ENCODE assay signal across 29 mouse cellular contexts in genomic region chr7:73434336-73434677, GRCm38 (mm10). TPM values are rescaled to one million over a fixed set of nuclear protein-coding genes. Genes with fewer than 3 reads are reported as not detected.
A peak's percentile ranks its signal among the peaks of the same experiment; 100 is the strongest.
DNase-seq lines count a peak whose midpoint lies in the region; ATAC-seq and TF ChIP-seq lines count a peak whose summit lies in the region.
"Had no signal": no experiment of that assay in that cellular context is flagged by ENCODE, and none has a peak within 500 bp of the region (broad histone marks: within the 10 kb centered on the region; RNA-seq: fewer than 3 reads in every experiment).

No protein-coding gene starts in this region.

- DNase-seq in heart, adult 11 months: peak; percentile 80
- DNase-seq in midbrain, embryonic 10.5 days (ENCODE audit: low spot score): no peak
- DNase-seq in forebrain, embryonic 14.5 days (ENCODE audit: low spot score): no peak
- DNase-seq in left cerebral cortex, adult 8-10 months (ENCODE audit: low spot score in 2 of 2): no peak
- DNase-seq: adrenal gland, adult 2 months; cerebellum, adult 18-20 months; cerebellum, postnatal 14 days; gastrocnemius, postnatal 14 days; heart, adult 2 months; kidney, adult 2 months; liver; lung, postnatal 36 days; right cerebral cortex, postnatal 14 days; thymus, adult 2 months; thymus, postnatal 4 days had no signal

- H3ac ChIP-seq in myocyte (ENCODE audit: control insufficient read depth, insufficient read length): no peak overlapping the region

- 91% methylated on average over 2 of the region's 2 CpGs for WGBS in heart, embryonic 11.5 days (ENCODE audit: insufficient replicate concordance)
- WGBS in midbrain, embryonic 15.5 days: 90% methylated on average over 2 of the region's 2 CpGs
- 97% methylated on average over 2 of the region's 2 CpGs for WGBS in midbrain, embryonic 10.5 days
- 92% methylated on average over 2 of the region's 2 CpGs for WGBS in forebrain, embryonic 14.5 days

- no peak for ATAC-seq in heart, embryonic 11.5 days (replicated peaks; ENCODE audit: insufficient number of reproducible peaks, low FRiP score, low TSS enrichment)
- peak; percentile 67; the same call in 1 of the 2 replicates for ATAC-seq in midbrain, embryonic 15.5 days (replicated peaks)
- peak; percentile 36; the same call in 1 of the 2 replicates for ATAC-seq in forebrain, embryonic 14.5 days
- no peak for ATAC-seq in frontal cortex, adult (ENCODE audit: low TSS enrichment)
- ATAC-seq: inflammation-experienced regulatory T-cells, adult 6 months had no signal

- 0 out of 2 replicates have a peak, but pooled peaks cover 5% of the 10 kb centered on the region for H3K4me1 ChIP-seq in heart, embryonic 11.5 days (ENCODE audit: control insufficient read depth, insufficient read depth, low read length)
- 0 out of 2 replicates have a peak, but pooled peaks cover 7% of the 10 kb centered on the region for H3K4me1 ChIP-seq in midbrain, embryonic 15.5 days
- H3K4me1 ChIP-seq in midbrain, embryonic 10.5 days: no peaks in the 10 kb centered on the region
- no peaks in the 10 kb centered on the region for H3K4me1 ChIP-seq in forebrain, embryonic 14.5 days (ENCODE audit: control insufficient read depth, insufficient read depth, low read length)
- H3K4me1 ChIP-seq: embryonic facial prominence, embryonic 12.5 days; limb, embryonic 10.5 days; liver, embryonic 15.5 days; lung, embryonic 15.5 days had no signal

- no peak overlapping the region for H3K9ac ChIP-seq in heart, embryonic 11.5 days (ENCODE audit: low read depth, low read length)
- H3K9ac ChIP-seq in midbrain, embryonic 15.5 days: no peak overlapping the region
- H3K9ac ChIP-seq in forebrain, embryonic 14.5 days (ENCODE audit: low read length): no peak overlapping the region
- H3K9ac ChIP-seq: embryonic facial prominence, embryonic 12.5 days; liver, embryonic 15.5 days; lung, embryonic 15.5 days had no signal

- no peaks in the 10 kb centered on the region for H3K9me3 ChIP-seq in heart, embryonic 11.5 days (replicated peaks; ENCODE audit: control insufficient read depth, low read length)
- no peaks in the 10 kb centered on the region for H3K9me3 ChIP-seq in midbrain, embryonic 15.5 days
- no peaks in the 10 kb centered on the region for H3K9me3 ChIP-seq in midbrain, embryonic 10.5 days (replicated peaks)
- H3K9me3 ChIP-seq in forebrain, embryonic 14.5 days (replicated peaks; ENCODE audit: control insufficient read depth, low read length): no peaks in the 10 kb centered on the region
- H3K9me3 ChIP-seq: embryonic facial prominence, embryonic 12.5 days; limb, embryonic 10.5 days; liver, embryonic 15.5 days; lung, embryonic 15.5 days had no signal

- peaks cover 52% of the 10 kb centered on the region for H3K36me3 ChIP-seq in heart, embryonic 11.5 days (ENCODE audit: control insufficient read depth, insufficient read depth, low read length)
- peaks cover 32% of the 10 kb centered on the region for H3K36me3 ChIP-seq in midbrain, embryonic 15.5 days (replicated peaks)
- peaks cover 88% of the 10 kb centered on the region for H3K36me3 ChIP-seq in midbrain, embryonic 10.5 days
- H3K36me3 ChIP-seq in forebrain, embryonic 14.5 days (ENCODE audit: control insufficient read depth, insufficient read depth, low read length): peaks cover 80% of the 10 kb centered on the region
- peaks cover 71% of the 10 kb centered on the region for H3K36me3 ChIP-seq in myocyte (ENCODE audit: control insufficient read depth, insufficient read depth)

- H3K4me2 ChIP-seq in heart, embryonic 11.5 days: no peak overlapping the region
- H3K4me2 ChIP-seq in midbrain, embryonic 15.5 days: no peak overlapping the region
- H3K4me2 ChIP-seq in forebrain, embryonic 14.5 days (ENCODE audit: low read length): no peak overlapping the region
- no peak overlapping the region for H3K4me2 ChIP-seq in myocyte (ENCODE audit: low read depth)
- H3K4me2 ChIP-seq: embryonic facial prominence, embryonic 12.5 days; liver, embryonic 15.5 days; lung, embryonic 15.5 days; midbrain, embryonic 11.5 days had no signal

- no peaks in the 10 kb centered on the region for H3K27me3 ChIP-seq in heart, embryonic 11.5 days (ENCODE audit: control insufficient read depth, insufficient read depth, low read length)
- H3K27me3 ChIP-seq in midbrain, embryonic 15.5 days (replicated peaks): no peaks in the 10 kb centered on the region
- no peaks in the 10 kb centered on the region for H3K27me3 ChIP-seq in midbrain, embryonic 10.5 days (ENCODE audit: low read depth, poor library complexity, severe bottlenecking)
- no peaks in the 10 kb centered on the region for H3K27me3 ChIP-seq in forebrain, embryonic 14.5 days (replicated peaks; ENCODE audit: control insufficient read depth, insufficient read depth, low read length)
- no peaks in the 10 kb centered on the region for H3K27me3 ChIP-seq in myocyte (ENCODE audit: control insufficient read depth, insufficient read depth, insufficient read length)
- H3K27me3 ChIP-seq: embryonic facial prominence, embryonic 12.5 days; liver, embryonic 15.5 days; lung, embryonic 15.5 days had no signal

- peak; percentile 42 for TF ChIP-seq POLR2A in myocyte (IDR thresholded peaks at IDR 0.05; ENCODE audit: insufficient read length, low read depth)

- H3K4me3 ChIP-seq in heart, embryonic 11.5 days (ENCODE audit: low read depth, low read length): no peak overlapping the region
- no peak overlapping the region for H3K4me3 ChIP-seq in midbrain, embryonic 15.5 days
- H3K4me3 ChIP-seq in midbrain, embryonic 10.5 days: no peak overlapping the region
- H3K4me3 ChIP-seq in forebrain, embryonic 14.5 days (ENCODE audit: low read depth, low read length): no peak overlapping the region
- H3K4me3 ChIP-seq in myocyte: no peak overlapping the region
- H3K4me3 ChIP-seq: embryonic facial prominence, embryonic 12.5 days; heart, adult 2 months; left cerebral cortex, adult 2 months; limb, embryonic 10.5 days; liver, embryonic 15.5 days; lung, embryonic 15.5 days had no signal

- H3K79me2 ChIP-seq in myocyte (ENCODE audit: control insufficient read depth, insufficient read depth): peaks cover 20% of the 10 kb centered on the region

- no peak overlapping the region for H3K27ac ChIP-seq in heart, embryonic 11.5 days (ENCODE audit: low read depth, low read length)
- H3K27ac ChIP-seq in midbrain, embryonic 15.5 days: no peak overlapping the region
- no peak overlapping the region for H3K27ac ChIP-seq in midbrain, embryonic 10.5 days (replicated peaks)
- no peak overlapping the region for H3K27ac ChIP-seq in forebrain, embryonic 14.5 days (ENCODE audit: low read depth, low read length)
- H3K27ac ChIP-seq: embryonic facial prominence, embryonic 12.5 days; heart, adult 2 months; kidney, postnatal 0 days; limb, embryonic 10.5 days; liver, embryonic 15.5 days; lung, embryonic 15.5 days; stomach, postnatal 0 days had no signal

TF ChIP-seq in myocyte, 11 proteins besides CTCF, POLR2A, EP300 and RAD21:
- TF ChIP-seq SRF (IDR thresholded peaks at IDR 0.05; ENCODE audit: control insufficient read depth, insufficient read length, low read depth): no peak
- peak; percentile 59 for TF ChIP-seq POLR2AphosphoS2 (IDR thresholded peaks at IDR 0.05; ENCODE audit: insufficient read length, low read depth)
- TF ChIP-seq E2F4 (IDR thresholded peaks at IDR 0.05; ENCODE audit: insufficient read depth): no peak

RNA-seq across cellular contexts. Expression of gene Rgma, which starts 59.0 kb away (rescaled TPM):
- 4.2 and 5.8 TPM in 2 replicates for polyA plus RNA-seq in heart, embryonic 11.5 days (2014; fragmentation: Nextera tagmentation; extraction: Ambion mirVana)
- 46.6 and 50.4 TPM in 2 replicates for polyA plus RNA-seq in midbrain, embryonic 15.5 days (2015; fragmentation: Nextera tagmentation; extraction: Ambion mirVana)
- polyA plus RNA-seq in midbrain, embryonic 10.5 days (2016; fragmentation: Nextera tagmentation; extraction: Ambion mirVana): 51.2 and 65.4 TPM in 2 replicates
- polyA plus RNA-seq in forebrain, embryonic 14.5 days (2014; fragmentation: Nextera tagmentation; extraction: Ambion mirVana): 20.6 and 23.6 TPM in 2 replicates
- 34.0 TPM for polyA plus RNA-seq in myocyte (2012; fragmentation: generic; extraction: Trizol)
- total RNA-seq in left cerebral cortex, adult 8-10 months (2022): 10 to 100 TPM; 63.8 to 70.3 (median 64.4) TPM
- total RNA-seq: neutrophil, adult 5-6 weeks had no signal
- polyA plus RNA-seq: inflammation-experienced regulatory T-cells, adult 6 months had no signal

Comparison
In these comparisons a context has a peak if more than half of its experiments do, and no peak if none do; other contexts are left out.
1. ATAC-seq: peak in midbrain, embryonic 15.5 days (single experiment) and forebrain, embryonic 14.5 days (single experiment); none in heart, embryonic 11.5 days (single experiment) and frontal cortex, adult (single experiment).